Mouse (Mus musculus): Measurements from ENCODE around the gene Smoc2. TPM values are rescaled to one million over a fixed set of nuclear protein-coding genes. Genes with fewer than 3 reads are reported as not detected.
A peak's percentile ranks its signal among the peaks of the same experiment; 100 is the strongest.

The Smoc2 gene
- polyA plus RNA-seq (2014; fragmentation: Nextera tagmentation; extraction: Ambion mirVana) = 14.5 and 19.4 TPM in 2 replicates

DNA sequence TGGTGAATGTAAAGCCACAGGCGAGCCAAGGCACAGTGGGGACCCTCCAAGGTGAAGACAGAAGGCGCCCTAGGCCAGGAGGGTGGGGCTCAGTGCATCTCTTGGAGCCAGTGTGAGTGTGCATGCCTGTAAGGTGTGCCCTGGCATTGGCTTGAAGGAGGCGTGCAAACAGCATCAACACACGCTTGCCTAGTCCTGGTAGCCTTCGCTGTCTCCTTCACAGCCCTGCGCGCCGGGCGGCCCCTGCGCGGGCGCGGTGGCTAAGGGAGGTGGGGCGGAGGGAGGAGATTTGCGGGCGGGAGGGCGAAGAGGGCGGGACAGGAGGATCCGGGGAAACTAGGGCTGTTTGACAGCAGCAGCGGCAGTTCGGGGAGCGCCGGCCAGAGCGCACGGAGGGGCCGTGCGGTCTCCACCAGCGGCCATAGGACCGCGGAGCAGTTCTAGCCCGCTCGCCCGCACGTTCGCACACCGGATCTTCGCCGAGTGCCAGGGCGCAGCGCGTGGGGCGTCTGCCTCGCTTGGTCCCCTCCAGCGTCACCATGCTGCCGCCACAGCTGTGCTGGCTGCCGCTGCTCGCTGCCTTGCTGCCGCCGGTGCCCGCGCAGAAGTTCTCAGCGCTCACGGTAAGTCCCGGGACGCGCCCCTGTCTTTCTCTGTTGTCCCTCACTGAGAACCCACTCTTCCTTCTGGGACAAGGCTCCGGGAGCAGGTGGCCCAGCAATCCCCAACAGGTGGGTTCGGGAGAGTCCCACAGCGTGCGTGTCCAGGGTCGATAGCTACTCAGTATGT is at the start of gene Smoc2:
Smoc2 (plus strand) TSS at position 330 of the 789 bp plus-strand sequence.
- ATAC-seq (ENCODE audit: low FRiP score) = peak; percentile 54
- WGBS = 1% methylated on average over 58 of the region's 61 CpGs
- DNase-seq (ENCODE audit: low spot score) = peak; percentile 56
- H3K4me1 ChIP-seq (replicated peaks; ENCODE audit: control insufficient read depth, insufficient read depth, low read length) = peaks cover 12% of the 10 kb centered on the region
- H3K27ac ChIP-seq (ENCODE audit: low read depth, low read length) = no peak within 1 kb of the TSS
- H3K9me3 ChIP-seq (ENCODE audit: control insufficient read depth, low read length) = no peaks in the 10 kb centered on the region
- peak within 1 kb of the TSS; percentile 49 for H3K4me3 ChIP-seq (ENCODE audit: low read depth, low read length)
- peaks cover 44% of the 10 kb centered on the region for H3K27me3 ChIP-seq (ENCODE audit: control insufficient read depth, insufficient read depth, low read length)
- peak within 1 kb of the TSS; percentile 11; the same call in 1 of the 2 replicates for H3K9ac ChIP-seq (ENCODE audit: low read depth, low read length)
- no peaks in the 10 kb centered on the region for H3K36me3 ChIP-seq (ENCODE audit: control insufficient read depth, insufficient read depth, low read length)
- H3K4me2 ChIP-seq (replicated peaks; ENCODE audit: low read depth, low read length) = peak within 1 kb of the TSS; percentile 93

- no peak for DNase-seq (ENCODE audit: low spot score)
- no peak overlapping the region for H3K4me3 ChIP-seq (ENCODE audit: low read depth, low read length)
- no peak overlapping the region for H3K4me2 ChIP-seq (replicated peaks; ENCODE audit: low read depth, low read length)
These were observed 48.4 kb upstream of the Smoc2 start for GRCm38 (mm10) chr17:14230698-14231430.

GRCm38 (mm10) chr17:14232629-14233028 is 46.7 kb upstream of the Smoc2 start:
- peak; percentile 90 for DNase-seq (ENCODE audit: low spot score)
- no peaks in the 10 kb centered on the region for H3K27me3 ChIP-seq (ENCODE audit: control insufficient read depth, insufficient read depth, low read length)
- H3K4me3 ChIP-seq (ENCODE audit: low read depth, low read length) = no peak overlapping the region
- WGBS = 59% methylated on average over 3 of the region's 3 CpGs
- H3K4me1 ChIP-seq (replicated peaks; ENCODE audit: control insufficient read depth, insufficient read depth, low read length) = no peaks in the 10 kb centered on the region
- no peak overlapping the region for H3K27ac ChIP-seq (ENCODE audit: low read depth, low read length)
- H3K9ac ChIP-seq (ENCODE audit: low read depth, low read length) = no peak overlapping the region
- H3K4me2 ChIP-seq (replicated peaks; ENCODE audit: low read depth, low read length) = no peak overlapping the region
- ATAC-seq (ENCODE audit: low FRiP score) = 0 out of 2 replicates have a peak, but pooled peaks have one; percentile 10
- no peaks in the 10 kb centered on the region for H3K36me3 ChIP-seq (ENCODE audit: control insufficient read depth, insufficient read depth, low read length)
- no peaks in the 10 kb centered on the region for H3K9me3 ChIP-seq (ENCODE audit: control insufficient read depth, low read length)

More at GRCm38 (mm10) chr17:14230698-14231430, 48.4 kb upstream of the Smoc2 start:
- Histone ChIP-seq H3K27ac (ENCODE audit: low read depth, low read length) (no peak overlapping the region), H3K9ac (ENCODE audit: low read depth, low read length) (no peak overlapping the region), H3K36me3 (ENCODE audit: control insufficient read depth, insufficient read depth, low read length) (no peaks in the 10 kb centered on the region), H3K9me3 (ENCODE audit: control insufficient read depth, low read length) (no peaks in the 10 kb centered on the region), H3K27me3 (ENCODE audit: control insufficient read depth, insufficient read depth, low read length) (no peaks in the 10 kb centered on the region), H3K4me1 (replicated peaks; ENCODE audit: control insufficient read depth, insufficient read depth, low read length) (no peaks in the 10 kb centered on the region)
- peak; percentile 36; the same call in 1 of the 2 replicates for ATAC-seq (ENCODE audit: low FRiP score)
- WGBS = 20% methylated on average over 13 of the region's 13 CpGs

GRCm38 (mm10) chr17:14233658-14234057 is 45.6 kb upstream of the Smoc2 start:
- Histone ChIP-seq H3K36me3 (ENCODE audit: control insufficient read depth, insufficient read depth, low read length) (no peaks in the 10 kb centered on the region), H3K4me1 (replicated peaks; ENCODE audit: control insufficient read depth, insufficient read depth, low read length) (no peaks in the 10 kb centered on the region), H3K9me3 (ENCODE audit: control insufficient read depth, low read length) (no peaks in the 10 kb centered on the region), H3K27me3 (ENCODE audit: control insufficient read depth, insufficient read depth, low read length) (no peaks in the 10 kb centered on the region), H3K4me3 (ENCODE audit: low read depth, low read length) (no peak overlapping the region), H3K4me2 (replicated peaks; ENCODE audit: low read depth, low read length) (no peak overlapping the region), H3K9ac (ENCODE audit: low read depth, low read length) (no peak overlapping the region), H3K27ac (ENCODE audit: low read depth, low read length) (no peak overlapping the region)
- ATAC-seq (ENCODE audit: low FRiP score) (no peak), DNase-seq (ENCODE audit: low spot score) (no peak)
- 50% methylated on average over 4 of the region's 4 CpGs for WGBS

DNA sequence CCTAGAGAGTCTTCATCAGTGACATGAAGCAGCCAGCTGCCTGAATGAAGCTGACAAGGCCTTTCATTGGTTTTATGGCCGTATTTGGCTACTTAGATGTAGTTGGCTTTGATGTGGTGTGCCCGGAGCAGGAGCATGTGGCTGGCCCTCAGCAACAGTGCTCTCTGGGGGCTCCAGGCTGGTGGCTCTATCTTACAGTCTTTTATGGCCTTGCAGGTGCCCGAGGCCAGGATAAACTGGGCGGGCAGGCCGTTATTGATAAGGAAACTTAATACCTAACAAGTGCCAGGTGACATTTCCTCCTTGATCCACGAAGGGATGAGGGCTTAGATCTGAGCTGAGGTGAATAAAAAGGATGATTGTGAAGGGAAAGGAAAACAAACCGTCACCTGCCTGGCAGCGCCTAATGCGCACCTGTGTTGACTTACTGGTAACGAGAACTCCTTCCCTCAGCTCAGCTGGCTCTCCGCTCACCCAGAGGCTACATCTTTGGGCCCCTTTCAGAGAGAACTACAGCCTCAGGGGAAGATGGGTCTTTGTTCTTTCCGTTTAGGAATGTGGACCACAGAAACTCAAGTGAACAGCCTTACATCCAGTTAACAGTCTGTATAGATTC is 44.4 kb upstream of the Smoc2 start:
- H3K27ac ChIP-seq (ENCODE audit: low read depth, low read length) = no peak overlapping the region
- H3K4me1 ChIP-seq (replicated peaks; ENCODE audit: control insufficient read depth, insufficient read depth, low read length) = no peaks in the 10 kb centered on the region
- 74% methylated on average over 12 of the region's 12 CpGs for WGBS
- H3K4me3 ChIP-seq (ENCODE audit: low read depth, low read length) = no peak overlapping the region
- no peaks in the 10 kb centered on the region for H3K36me3 ChIP-seq (ENCODE audit: control insufficient read depth, insufficient read depth, low read length)
- no peaks in the 10 kb centered on the region for H3K27me3 ChIP-seq (ENCODE audit: control insufficient read depth, insufficient read depth, low read length)
- H3K9me3 ChIP-seq (ENCODE audit: control insufficient read depth, low read length) = no peaks in the 10 kb centered on the region
- ATAC-seq (ENCODE audit: low FRiP score) (no peak), DNase-seq (ENCODE audit: low spot score) (no peak)
- no peak overlapping the region for H3K4me2 ChIP-seq (replicated peaks; ENCODE audit: low read depth, low read length)
- no peak overlapping the region for H3K9ac ChIP-seq (ENCODE audit: low read depth, low read length)

GRCm38 (mm10) chr17:14237134-14237533 is 42.2 kb upstream of the Smoc2 start:
- 67% methylated on average over 6 of the region's 6 CpGs for WGBS
- H3K9ac ChIP-seq (ENCODE audit: low read depth, low read length) = no peak overlapping the region
- H3K4me3 ChIP-seq (ENCODE audit: low read depth, low read length) = no peak overlapping the region
- no peaks in the 10 kb centered on the region for H3K4me1 ChIP-seq (replicated peaks; ENCODE audit: control insufficient read depth, insufficient read depth, low read length)
- H3K27ac ChIP-seq (ENCODE audit: low read depth, low read length) = no peak overlapping the region
- H3K9me3 ChIP-seq (ENCODE audit: control insufficient read depth, low read length) = no peaks in the 10 kb centered on the region
- H3K27me3 ChIP-seq (ENCODE audit: control insufficient read depth, insufficient read depth, low read length) = no peaks in the 10 kb centered on the region
- H3K36me3 ChIP-seq (ENCODE audit: control insufficient read depth, insufficient read depth, low read length) = no peaks in the 10 kb centered on the region
- no peak for ATAC-seq (ENCODE audit: low FRiP score)
- no peak for DNase-seq (ENCODE audit: low spot score)
- H3K4me2 ChIP-seq (replicated peaks; ENCODE audit: low read depth, low read length) = no peak overlapping the region

DNA sequence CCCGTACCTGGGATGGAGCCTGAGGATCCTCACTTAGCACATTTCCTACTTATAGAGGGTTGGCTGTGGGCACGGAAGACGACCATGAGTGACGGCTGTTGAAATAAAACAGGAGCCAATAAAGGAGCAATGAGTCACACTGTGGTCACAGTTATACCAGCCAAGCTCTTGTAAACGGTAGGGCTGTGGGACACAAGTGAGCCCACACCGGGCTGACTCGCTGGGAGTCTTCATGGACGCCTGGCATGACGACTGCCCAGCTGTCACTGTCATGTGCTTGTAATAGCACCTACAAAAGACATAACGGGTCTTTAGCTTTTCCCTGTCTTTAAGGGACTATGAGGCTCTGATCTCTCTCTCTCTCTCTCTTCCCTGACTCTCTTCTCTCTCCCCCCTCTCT is 39.3 kb upstream of the Smoc2 start:
- Histone ChIP-seq H3K9ac (ENCODE audit: low read depth, low read length) (no peak overlapping the region), H3K9me3 (ENCODE audit: control insufficient read depth, low read length) (no peaks in the 10 kb centered on the region), H3K27ac (ENCODE audit: low read depth, low read length) (no peak overlapping the region), H3K4me1 (replicated peaks; ENCODE audit: control insufficient read depth, insufficient read depth, low read length) (no peaks in the 10 kb centered on the region), H3K4me2 (replicated peaks; ENCODE audit: low read depth, low read length) (no peak overlapping the region), H3K36me3 (ENCODE audit: control insufficient read depth, insufficient read depth, low read length) (no peaks in the 10 kb centered on the region), H3K4me3 (ENCODE audit: low read depth, low read length) (no peak overlapping the region), H3K27me3 (ENCODE audit: control insufficient read depth, insufficient read depth, low read length) (no peaks in the 10 kb centered on the region)
- WGBS = 89% methylated on average over 10 of the region's 10 CpGs
- DNase-seq (ENCODE audit: low spot score) = no peak
- ATAC-seq (ENCODE audit: low FRiP score) = no peak

- ATAC-seq (ENCODE audit: low FRiP score) = no peak
- no peak overlapping the region for H3K4me2 ChIP-seq (replicated peaks; ENCODE audit: low read depth, low read length)
- H3K27me3 ChIP-seq (ENCODE audit: control insufficient read depth, insufficient read depth, low read length) = no peaks in the 10 kb centered on the region
- H3K4me1 ChIP-seq (replicated peaks; ENCODE audit: control insufficient read depth, insufficient read depth, low read length) = no peaks in the 10 kb centered on the region
- no peak overlapping the region for H3K9ac ChIP-seq (ENCODE audit: low read depth, low read length)
- no peak overlapping the region for H3K4me3 ChIP-seq (ENCODE audit: low read depth, low read length)
- no peaks in the 10 kb centered on the region for H3K9me3 ChIP-seq (ENCODE audit: control insufficient read depth, low read length)
- H3K27ac ChIP-seq (ENCODE audit: low read depth, low read length) = no peak overlapping the region
- 90% methylated on average over 8 of the region's 8 CpGs for WGBS
- no peaks in the 10 kb centered on the region for H3K36me3 ChIP-seq (ENCODE audit: control insufficient read depth, insufficient read depth, low read length)
- no peak for DNase-seq (ENCODE audit: low spot score)
These were observed 36.7 kb upstream of the Smoc2 start for GRCm38 (mm10) chr17:14242634-14243033.
